Mouse (Mus musculus) gonadal fat pad, adult 2 months (tissue): ENCODE results near the gene Ankrd36. TPM values are rescaled to one million over a fixed set of nuclear protein-coding genes. Genes with fewer than 3 reads are reported as not detected.
"Not testable (repeated sequence)": the region's sequence is repeated elsewhere in the genome, so short reads cannot be mapped to it uniquely, and the experiment has no call there.

Experiments used
- DNase-seq: peaks from one replicate; pipeline ENCODE4 v3.0.0-alpha.2; 2012; ENCODE audit warnings: low read depth
- polyA plus RNA-seq: library from polyadenylated mRNA; depleted of rRNA; stranded (reverse); fragments of >200 nt; gene quantifications from 2 replicates; pipeline ENCODE4 v1.2.3, GENCODE M21; 2012

The Ankrd36 gene
- polyA plus RNA-seq, 1 experiment, result 0.42 TPM

DNA sequence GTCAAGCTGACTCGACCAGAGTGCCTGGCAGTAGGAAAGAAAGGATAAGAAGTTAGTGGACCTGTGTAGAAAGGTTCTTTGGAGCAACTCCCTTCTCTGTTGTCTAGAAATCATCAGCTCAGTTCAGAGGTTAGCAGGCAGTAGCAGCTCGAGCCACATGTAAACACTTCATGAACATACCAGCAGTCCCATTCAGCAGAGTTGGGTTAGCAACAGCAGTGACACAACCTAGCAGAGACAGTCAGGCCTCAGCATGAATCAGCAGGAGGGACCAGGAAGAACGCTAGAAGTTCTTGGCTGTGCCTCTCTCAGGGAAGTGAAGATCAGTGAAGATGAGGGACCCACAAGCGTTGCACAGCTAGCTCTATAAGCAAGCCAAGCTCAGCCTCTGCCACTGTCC, 24.0 kb upstream of the Ankrd36 start:
- DNase-seq, result no peak

DNA sequence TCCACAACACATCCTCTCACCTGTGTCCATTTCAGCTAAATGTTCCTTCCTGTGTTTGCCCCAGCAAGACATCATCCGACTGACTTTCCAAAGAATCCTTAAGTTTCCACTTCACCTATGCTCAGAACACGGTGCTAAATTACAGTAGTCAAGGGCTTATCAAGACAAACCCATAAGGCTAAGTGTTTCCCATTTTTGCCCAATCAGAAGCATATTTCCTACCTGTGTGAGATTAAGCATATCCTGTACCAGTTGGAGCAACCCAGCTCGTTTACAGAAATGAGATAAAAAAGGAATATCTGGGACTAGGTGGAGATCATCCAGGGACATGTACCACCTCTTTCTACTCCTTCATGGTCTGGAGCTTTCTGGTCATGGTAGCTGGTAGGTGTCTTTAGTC, 22.8 kb upstream of the Ankrd36 start:
- no peak for DNase-seq

DNA sequence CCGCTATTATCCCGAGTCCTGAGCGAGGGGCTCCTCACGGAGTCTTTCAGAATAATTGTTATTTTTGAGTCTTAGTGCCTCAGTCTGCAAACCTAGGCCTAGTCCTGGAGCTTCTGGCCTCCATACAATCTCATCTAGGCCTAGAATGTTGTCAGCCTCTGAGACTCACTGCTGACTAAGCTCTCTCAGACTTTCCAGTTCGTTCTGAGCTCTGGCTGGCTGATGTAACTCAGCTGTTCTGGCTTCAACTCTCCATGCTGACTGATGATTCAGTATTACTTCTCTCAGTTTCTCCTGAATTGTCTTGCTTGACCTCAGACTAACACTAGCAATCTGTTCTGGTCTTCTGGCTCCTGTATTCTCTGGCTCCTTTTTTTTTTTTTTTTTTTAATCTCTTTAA, 18.1 kb upstream of the Ankrd36 start:
- no peak for DNase-seq

DNA sequence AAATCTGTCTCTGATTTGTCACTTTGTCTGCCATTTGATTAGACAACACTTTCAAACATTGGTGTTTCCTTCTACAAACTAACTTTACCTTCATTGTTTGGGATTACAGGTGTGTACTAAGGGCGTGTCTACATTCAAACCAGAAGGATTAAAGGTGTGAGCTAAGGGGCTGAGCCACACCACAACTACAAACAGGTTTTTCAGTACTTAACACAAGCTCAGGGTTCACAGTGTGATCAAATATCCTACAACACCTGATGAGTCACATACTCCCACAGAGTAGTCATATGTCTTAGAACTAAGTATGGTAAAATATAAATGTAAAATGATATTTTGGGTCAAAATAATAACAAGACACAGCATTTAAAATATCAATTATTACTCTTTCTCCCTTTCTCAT, 17.6 kb upstream of the Ankrd36 start:
- DNase-seq, result no peak

DNA sequence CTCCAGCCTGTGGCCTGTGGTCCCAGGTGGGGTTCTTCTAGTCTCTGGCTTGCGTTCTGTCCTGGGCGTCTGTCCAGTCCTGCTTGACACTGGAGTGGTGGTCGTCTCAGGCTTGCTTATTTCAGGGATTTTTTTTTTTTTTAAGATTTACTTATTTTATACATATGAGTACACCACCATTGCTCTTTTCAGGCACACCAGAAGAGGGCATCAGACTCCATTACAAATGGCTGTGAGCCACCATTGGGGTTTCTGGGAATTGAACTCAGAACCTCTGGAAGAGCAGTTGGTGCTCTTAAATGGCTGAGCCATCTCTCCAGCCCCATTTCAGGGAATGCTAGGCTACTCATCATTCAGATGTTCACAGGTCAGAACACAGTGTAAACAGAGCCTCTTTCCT, 9.2 kb upstream of the Ankrd36 start:
- no peak for DNase-seq

DNA sequence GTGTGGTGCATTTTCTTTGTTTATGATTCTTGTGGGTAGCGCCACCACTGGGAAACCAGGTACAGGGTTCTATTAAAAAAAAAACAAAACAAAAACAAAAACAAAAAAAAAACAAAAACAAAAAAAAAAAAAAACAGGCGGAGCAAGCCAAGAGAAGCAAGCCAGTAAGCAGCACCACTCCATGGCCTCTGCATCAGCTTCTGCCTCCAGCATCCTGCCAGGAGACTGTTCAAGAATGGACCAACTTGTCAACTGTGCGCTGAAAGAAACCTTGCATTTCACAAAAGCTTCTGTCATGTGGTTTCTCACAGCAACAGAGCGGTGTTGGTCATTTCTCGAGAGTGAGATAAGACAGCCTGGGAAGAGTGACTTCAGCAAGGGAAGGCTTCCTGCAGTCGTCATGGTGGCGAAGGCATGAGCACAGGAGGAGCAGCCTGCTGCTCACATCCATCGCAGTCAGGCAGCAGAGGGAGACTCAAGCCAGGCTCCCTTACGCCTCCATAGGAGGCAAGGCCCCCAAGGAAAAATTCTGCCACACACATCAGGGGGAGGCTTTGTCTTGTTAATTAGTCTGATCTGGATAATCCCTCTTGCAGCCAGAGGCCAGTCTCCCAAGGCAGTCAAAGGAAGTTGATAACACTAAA, 6.7 kb upstream of the Ankrd36 start:
- no peak for DNase-seq

DNA sequence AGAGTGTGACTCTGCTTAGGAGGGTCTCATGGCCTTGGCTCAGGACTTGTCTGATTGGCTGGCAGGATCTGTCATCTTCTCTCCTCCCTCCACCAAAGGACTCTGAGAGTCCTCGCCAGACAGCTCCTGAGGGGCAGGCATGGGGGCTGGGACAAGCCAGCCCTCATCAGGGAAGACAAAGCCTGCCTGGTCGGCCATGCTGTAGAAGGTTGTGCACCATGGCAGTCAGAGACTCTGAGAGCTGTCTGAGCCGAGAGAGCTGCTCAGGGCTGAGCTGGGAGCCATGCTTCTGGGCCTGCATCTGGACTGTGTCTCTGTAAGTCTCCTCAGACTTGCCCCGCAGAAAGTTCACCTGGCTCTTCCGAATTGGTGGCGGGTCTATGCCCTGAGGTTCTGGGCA, 5.6 kb upstream of the Ankrd36 start:
- DNase-seq, result no peak

DNA sequence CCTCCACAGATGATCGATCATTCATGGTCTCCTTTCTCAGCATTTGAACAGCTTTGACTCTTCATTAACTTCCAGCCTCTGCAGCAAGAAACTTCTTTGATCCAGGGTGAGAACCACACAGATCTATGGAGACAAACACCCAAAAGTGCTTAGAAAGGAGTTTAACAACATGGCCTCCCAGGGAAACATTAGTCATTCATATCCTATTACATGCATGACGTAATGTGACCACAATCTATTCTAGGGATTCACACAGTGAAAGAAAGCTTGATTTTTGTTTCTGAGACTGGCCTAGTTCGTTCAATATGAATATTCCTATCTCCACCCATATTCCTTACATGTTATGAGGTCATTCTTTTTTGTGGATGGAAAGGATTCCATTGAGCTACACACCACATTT, 3.9 kb upstream of the Ankrd36 start:
- DNase-seq, result no peak

DNA sequence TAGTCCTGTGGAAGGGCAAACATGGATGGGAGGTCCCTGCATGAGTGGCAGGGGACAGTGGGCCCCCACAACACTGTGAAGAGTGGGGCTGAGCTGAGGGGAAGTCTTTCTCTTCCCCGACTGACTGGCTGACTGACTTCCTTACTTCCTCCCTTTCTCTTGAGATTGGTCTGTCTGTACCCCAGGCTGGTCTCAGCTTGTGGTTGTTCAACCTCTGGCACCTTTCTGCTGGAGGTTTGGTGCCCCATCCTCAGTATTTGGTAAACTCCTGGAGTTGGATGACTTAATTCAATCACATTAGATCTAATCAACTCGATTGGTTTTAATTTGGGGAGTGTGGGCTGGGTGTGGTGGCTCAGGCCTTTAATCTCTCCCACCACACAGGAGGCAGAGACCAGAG, 3.0 kb upstream of the Ankrd36 start:
- DNase-seq, result no peak

DNA sequence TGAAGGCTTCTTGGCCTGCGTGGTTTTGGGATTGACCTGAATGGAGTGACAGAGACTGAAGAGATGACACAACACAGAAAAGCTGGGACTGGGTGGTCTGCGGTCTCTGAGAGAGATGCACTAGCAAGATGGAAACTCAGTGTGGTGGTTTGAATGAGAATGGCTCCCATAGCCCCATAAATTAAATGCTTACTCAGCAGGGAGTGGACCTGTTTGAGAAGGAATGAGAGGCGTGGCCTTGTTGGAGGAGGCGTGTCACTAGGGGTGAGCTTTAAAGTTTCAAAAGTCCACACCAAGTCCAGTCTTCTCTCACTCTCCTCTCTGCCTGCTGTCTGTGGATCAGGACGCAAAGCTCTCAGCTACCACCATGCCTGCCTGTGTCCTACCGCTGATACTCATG, 1.8 kb upstream of the Ankrd36 start:
- DNase-seq, result no peak

DNA sequence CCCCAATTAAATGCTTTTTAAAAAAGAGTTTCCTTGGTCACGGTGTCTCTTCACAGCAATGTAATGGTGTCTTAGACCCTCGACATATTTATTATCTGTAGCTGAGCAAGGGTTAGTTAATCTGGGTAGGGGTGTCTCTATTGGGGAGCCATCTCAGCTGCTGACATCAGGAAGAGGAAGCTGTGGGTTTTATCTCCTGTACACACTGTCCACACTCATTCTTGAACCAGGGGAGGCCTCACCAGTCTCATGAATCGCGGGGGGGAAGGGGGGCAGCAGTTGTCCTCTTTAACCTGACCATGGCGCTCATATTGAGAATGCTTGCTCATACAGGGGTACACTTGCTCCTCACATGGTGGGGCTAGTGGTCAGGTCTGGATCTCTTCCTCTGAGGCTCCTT, 1.4 kb upstream of the Ankrd36 start:
- DNase-seq, result no peak

DNA sequence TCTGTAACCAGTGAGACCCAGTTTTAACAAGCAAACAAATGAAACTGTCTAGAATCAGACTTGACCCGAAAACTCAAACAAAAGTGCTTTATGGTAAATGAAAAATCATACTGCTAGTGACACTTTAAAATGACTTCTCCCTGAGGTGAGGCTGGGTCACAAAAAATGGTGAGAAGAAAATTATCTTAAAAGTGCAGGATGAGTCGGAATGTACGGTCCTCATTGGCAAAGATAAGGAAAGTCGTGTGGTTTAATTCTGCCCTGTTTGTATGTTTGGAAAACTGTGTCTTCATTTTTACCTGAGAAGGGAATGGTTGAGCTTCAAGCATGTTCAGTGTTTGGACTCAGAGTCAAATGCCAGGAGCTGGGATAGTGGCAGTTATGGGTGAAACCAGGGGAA, 2.4 kb downstream of the Ankrd36 start:
- DNase-seq, result no peak

DNA sequence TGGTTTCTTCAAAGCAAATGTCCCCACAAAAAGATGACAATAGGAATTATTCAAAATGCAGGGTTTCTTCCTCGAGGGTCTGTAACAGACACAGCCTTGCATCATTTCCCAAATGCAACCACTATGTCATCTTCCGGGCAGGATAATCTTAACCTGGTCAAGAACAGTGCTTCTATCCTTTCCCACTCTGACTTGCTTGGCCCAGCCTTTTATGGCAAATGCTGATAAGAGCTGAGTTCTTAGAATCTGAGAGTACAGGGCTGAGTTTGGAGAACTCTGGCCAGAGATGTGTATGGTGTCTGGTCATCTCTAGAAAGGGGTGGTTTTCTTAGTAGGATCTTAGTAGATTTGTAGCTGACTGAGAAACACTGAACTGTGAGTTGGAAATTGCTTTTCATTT, 4.3 kb downstream of the Ankrd36 start:
- no peak for DNase-seq

DNA sequence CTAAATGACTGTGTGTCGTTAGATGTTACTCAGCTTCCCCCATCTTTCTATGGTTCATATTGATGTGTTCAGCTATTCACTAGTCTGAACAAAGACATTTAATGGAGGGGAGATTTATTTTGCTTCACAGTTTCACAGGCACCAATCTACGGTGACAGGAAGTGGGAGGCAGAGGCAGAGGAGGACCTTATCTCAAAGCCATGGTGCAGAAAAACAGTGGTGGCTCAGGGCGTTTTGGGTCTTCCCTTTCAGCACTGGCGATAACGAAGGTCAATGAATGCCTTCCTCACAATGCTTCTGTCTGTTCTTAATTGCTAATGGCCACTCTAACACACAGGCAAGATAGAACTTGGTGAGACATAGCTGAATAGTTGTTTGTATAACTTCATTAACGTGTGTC, 5.6 kb downstream of the Ankrd36 start:
- DNase-seq, result no peak

DNA sequence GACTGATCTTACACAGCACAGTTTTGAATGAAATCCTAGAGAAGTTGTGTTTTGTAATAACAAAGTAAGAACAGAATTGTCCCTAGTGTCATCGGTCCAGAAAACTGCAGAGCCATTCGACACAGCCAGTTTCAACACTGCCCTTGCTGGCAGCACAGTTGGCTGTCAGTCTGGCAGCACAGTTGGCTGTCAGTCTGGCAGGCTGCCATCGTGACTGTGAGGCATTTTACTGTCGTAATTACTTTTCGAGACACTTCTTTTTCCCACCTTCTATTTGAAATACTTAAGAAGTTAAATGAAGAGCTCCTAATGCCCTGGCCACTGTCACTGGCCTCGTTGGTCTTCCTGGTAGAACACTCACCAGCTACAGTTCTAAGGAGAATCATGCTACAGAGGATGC, 22.9 kb downstream of the Ankrd36 start:
- DNase-seq, result peak; percentile 66

DNA sequence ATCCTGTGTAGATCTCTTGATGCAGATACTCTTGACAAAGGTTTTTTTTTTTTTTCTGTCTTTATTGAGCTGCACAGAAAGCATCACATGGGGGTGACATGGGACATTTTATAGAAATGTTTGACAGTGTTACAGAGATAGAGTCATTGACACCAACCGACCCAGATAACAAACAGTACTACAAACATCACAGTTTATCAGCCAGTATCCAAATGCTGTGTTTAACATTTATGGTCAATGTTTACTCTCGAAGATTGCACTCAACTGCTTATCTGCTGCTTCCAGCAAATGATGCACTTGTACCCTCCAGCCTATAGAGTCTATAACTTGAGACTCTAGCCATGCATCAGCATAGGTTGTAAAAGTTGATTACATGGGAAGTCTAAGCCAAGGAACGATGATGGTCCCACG, 25.9 kb downstream of the Ankrd36 start:
- no peak for DNase-seq

DNA sequence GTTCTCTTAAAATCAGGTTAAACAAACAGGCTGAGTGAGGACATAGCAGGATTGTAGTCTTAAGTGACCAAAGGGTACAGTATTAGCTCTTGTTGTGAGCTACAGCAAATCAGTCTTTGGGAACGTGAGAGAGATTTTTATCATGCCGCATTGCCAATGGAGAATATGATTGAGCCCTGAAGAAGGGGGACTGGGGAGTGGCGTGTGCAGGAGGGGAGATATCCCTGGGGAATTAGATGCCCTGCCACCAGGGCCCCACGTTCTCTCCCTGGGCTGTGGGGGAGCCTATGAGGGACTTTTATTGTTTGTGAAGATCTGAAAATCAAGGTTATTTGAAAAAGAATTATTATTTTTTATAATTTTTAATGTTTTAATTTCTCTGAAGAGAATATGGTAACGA, 26.3 kb downstream of the Ankrd36 start:
- DNase-seq, result no peak

DNA sequence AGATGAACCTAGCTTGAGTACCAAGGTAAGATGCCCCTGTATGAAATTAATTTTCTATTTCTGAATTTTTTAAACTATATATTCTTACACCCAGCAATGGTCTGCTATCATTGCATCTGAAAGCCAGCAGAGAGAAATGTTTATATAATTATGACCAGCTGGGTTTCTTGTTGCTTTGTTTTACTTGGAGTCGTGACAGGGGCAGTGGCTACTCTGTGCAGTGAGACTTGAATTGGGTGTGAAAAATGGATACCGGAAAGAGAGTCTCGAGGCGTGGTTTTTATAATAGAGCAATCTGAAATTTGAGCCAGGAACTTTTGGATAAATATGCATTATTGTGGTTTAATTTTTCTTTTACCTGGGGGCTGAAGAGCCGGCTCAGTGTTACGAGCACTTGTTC, 27.3 kb downstream of the Ankrd36 start:
- no peak for DNase-seq

DNA sequence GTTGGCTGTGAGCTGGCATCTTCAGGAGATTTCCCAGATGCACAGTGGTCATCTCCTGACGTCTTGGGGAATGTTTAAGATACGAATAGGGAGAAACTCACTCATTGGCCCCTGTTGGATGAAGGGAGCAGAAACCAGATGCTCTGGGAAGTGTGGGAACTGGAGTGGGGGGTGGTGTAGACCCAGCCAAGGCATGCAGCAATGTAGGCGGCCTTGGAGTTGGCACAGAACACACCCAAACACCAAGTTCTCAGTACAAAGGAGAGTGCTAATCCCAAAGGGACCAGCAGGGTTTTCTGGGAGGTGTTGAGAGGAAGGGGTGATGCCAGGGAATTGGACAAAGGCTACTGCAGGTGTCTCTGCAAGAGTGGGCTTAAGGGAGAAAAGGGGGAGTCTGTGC, 35.9 kb downstream of the Ankrd36 start:
- DNase-seq, result no peak

DNA sequence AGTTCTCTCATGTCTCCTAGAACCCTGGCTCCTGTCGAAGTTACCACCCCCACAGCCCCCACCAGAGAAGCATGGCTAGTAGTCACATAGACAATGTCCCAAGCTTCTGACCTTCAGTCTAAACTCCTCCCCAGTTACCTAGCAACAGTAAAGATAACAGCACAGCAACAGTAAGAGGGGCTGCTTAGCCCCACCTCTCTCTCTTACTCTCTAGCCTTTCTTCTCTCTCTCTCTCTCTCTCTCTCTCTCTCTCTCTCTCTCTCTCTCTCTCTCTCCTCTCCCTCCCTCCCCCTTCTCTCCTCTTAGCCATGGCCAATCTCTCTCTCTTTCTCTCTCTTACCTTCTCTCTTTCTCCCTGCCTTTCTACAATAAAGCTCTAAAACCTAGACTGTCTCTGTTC, 42.4 kb downstream of the Ankrd36 start:
- not testable (repeated sequence) for DNase-seq

DNA sequence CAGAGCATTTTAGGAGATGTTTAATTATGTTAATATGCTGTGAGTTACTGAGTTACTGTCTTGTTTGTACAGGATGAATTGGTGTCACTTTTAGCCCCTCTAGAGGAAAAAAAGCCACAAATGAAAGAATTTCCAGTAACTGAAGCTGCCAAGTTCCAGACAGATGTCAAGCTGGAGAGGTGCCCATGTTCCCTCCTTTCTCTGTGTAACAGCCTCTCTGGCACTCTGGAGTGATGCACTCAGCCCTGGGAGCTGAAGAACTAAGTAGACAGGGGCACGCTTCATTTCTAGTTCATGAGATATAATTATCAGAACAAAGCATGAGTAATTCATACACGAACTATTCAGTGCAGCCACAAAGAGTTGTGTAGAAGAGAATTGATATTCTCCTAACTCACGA, 45.0 kb downstream of the Ankrd36 start:
- no peak for DNase-seq

DNA sequence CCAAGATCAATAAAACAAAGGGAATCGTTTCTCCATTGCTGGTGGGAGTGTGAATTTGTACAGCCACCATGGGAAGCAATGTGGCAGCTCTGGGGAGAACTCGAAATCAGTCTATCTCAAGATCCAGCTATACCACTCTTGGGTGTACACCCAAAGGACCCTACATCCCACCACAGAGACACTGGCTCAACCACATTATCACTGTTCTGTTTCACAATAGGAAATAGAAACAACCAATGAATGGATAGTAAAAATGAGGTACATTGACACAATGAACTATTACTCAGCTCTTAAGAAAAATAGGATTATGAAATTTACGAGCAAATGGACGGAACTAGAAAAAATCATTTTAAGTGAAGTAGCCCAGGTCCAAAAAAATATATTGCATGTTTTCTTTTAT, 55.6 kb downstream of the Ankrd36 start:
- DNase-seq, result no peak

DNA sequence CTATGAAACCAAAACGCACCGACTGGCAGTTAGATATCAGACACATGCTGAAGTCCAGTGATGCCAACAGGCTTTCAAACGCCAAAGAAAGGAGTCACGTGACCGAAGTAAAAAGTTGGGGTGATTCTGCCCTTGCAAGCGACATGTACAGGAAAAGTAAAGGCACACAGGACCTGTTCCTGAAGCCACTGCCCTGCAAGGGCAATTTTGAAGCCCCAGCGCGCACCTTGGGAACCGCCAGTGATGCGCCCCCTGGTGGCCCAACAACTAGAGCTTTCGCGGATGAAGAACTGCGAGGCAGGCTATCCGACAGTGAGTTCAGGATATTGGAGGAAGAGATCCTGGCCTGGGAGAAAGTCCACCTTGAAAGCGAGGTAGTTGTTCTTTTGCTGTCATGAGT, 59.5 kb downstream of the Ankrd36 start:
- no peak for DNase-seq

DNA sequence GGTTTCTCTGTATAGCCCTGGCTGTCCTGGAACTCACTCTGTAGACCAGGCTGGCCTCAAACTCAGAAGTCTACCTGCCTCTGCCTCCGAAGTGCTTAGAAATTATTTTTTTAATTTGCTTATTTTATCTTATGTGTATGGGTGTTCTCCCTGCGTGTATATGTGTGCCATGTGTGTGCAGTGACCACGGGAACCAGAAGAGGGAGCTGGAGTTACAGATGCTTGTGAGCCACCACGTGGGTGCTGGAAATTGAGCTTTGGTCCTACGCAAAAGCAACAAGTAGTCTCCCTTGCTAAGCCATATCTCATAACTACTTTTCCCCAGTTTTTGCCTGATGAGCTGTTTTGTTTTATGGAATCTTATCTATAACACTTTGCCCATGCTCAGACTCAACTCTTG, 73.6 kb downstream of the Ankrd36 start:
- DNase-seq, result no peak

DNA sequence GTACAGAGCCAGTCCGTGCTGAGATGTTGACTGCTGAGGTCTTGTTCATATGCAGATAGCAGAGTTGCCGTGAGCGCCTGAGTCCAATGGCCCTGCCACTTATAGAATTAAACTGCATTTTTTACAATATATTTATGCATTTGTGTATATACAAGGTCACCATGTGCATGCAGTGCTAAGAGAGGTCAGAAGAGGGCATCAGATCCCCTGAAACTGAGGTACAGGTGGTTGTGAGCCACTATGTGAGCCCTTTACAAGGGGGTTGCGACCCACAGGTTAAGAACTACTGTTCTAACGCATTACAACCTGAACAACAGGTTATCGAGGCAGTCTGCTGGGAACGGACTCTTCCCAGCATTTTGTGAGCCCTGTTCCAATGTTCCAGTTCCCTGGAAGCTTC, 80.8 kb downstream of the Ankrd36 start:
- no peak for DNase-seq
